Mouse (Mus musculus) cerebellum, adult 2 months (tissue): Measurements from ENCODE around the gene Mrps25. TPM values are rescaled to one million over a fixed set of nuclear protein-coding genes. Genes with fewer than 3 reads are reported as not detected.

Experiments
- DNase-seq, 2 experiments: peaks; one replicate each; pipeline ENCODE4 v3.0.0; 2021
- H3K27ac ChIP-seq: fragments of 200-500 bp; 2 replicates; pipeline ENCODE4 v1.5.1; 2012; ENCODE audit warnings: low read length, control low read depth, inconsistent platforms; ENCODE audit not compliant: insufficient read depth
- H3K27me3 ChIP-seq: fragments of 200-500 bp; 2 replicates; pipeline ENCODE4 v1.6.1; 2012; ENCODE audit warnings: inconsistent platforms, mild to moderate bottlenecking, low read length, moderate library complexity; ENCODE audit not compliant: control insufficient read depth, insufficient read depth
- H3K4me1 ChIP-seq: fragments of 200-500 bp; 2 replicates; pipeline ENCODE4 v1.6.1; 2011; ENCODE audit warnings: low read length; ENCODE audit not compliant: control insufficient read depth, insufficient read depth
- H3K4me3 ChIP-seq: fragments of 200-500 bp; replicated peaks from 2 replicates; pipeline ENCODE3; 2011; ENCODE audit warnings: mild to moderate bottlenecking, low read depth, low read length, control low read depth; ENCODE audit not compliant: insufficient read depth
- CTCF ChIP-seq: fragments of 200-500 bp; IDR thresholded peaks from 2 replicates; pipeline ENCODE4 v1.5.1; 2011; ENCODE audit warnings: low read depth, mild to moderate bottlenecking, control low read depth, low read length, moderate library complexity, borderline replicate concordance; ENCODE audit not compliant: insufficient read depth
- POLR2A ChIP-seq: fragments of 200-500 bp; IDR thresholded peaks from 2 replicates; pipeline ENCODE4 v1.6.1; 2011; ENCODE audit warnings: low read length, control low read depth, borderline replicate concordance; ENCODE audit not compliant: insufficient read depth
- WGBS: fragments of 180-500 bp; shearing (Covaris S2); methylation state at CpG from one replicate; pipeline ENCODE4 v1.1.7; 2018; 5-methylcytosine and 5-hydroxymethylcytosine counted together
- polyA plus RNA-seq: library from polyadenylated mRNA; depleted of rRNA; stranded (reverse); fragments of >200 nt; gene quantifications from 2 replicates; pipeline ENCODE4 v1.2.3, GENCODE M21; 2012; rRNA removed

Mrps25 gene
- 55.6 and 59.7 TPM in 2 replicates for polyA plus RNA-seq

- Histone ChIP-seq H3K27ac (peak within 1 kb of the TSS; percentile 71), H3K4me3 (peak within 1 kb of the TSS; percentile 96), H3K4me1 (no peaks in the 10 kb centered on the region), H3K27me3 (no peaks in the 10 kb centered on the region)
- WGBS = under 1% methylated on average over 42 of the region's 42 CpGs
- TF ChIP-seq CTCF (no peak), POLR2A (peak; percentile 97)
- DNase-seq = peak; percentile 80
Measured at GRCm38 (mm10) chr6:92183621-92184131, at the start of gene Mrps25. Mrps25 (minus strand) TSS chr6:92184033.

GRCm38 (mm10) chr6:92231762-92232161, 47.9 kb upstream of the Mrps25 start:
- WGBS = 61% methylated on average over 4 of the region's 4 CpGs
- no peak for DNase-seq
- Histone ChIP-seq H3K4me1 (peaks cover 4% of the 10 kb centered on the region), H3K27ac (no peak overlapping the region), H3K27me3 (no peaks in the 10 kb centered on the region; the same call in 1 of the 2 replicates), H3K4me3 (no peak overlapping the region)
- no peak for TF ChIP-seq CTCF
- TF ChIP-seq POLR2A = no peak

- Histone ChIP-seq H3K27ac (no peak overlapping the region), H3K4me1 (peaks cover 4% of the 10 kb centered on the region), H3K4me3 (no peak overlapping the region), H3K27me3 (no peaks in the 10 kb centered on the region; the same call in 1 of the 2 replicates)
- 68% methylated on average over 1 of the region's 1 CpGs for WGBS
- TF ChIP-seq POLR2A (no peak), CTCF (no peak)
- DNase-seq = no peak
Measured at GRCm38 (mm10) chr6:92231356-92231755, 47.5 kb upstream of the Mrps25 start.

- no peak for DNase-seq
- Histone ChIP-seq H3K4me1 (no peaks in the 10 kb centered on the region), H3K4me3 (no peak overlapping the region), H3K27me3 (no peaks in the 10 kb centered on the region; the same call in 1 of the 2 replicates), H3K27ac (no peak overlapping the region)
- no peak for TF ChIP-seq CTCF
- TF ChIP-seq POLR2A = no peak
- WGBS = 90% methylated on average over 2 of the region's 2 CpGs
Measured at GRCm38 (mm10) chr6:92229586-92229985, 45.8 kb upstream of the Mrps25 start.

- no peak overlapping the region for H3K27ac ChIP-seq
- no peak for DNase-seq
- H3K4me1 ChIP-seq = no peaks in the 10 kb centered on the region
- no peak overlapping the region for H3K4me3 ChIP-seq
- no peak for TF ChIP-seq CTCF
- no peak for TF ChIP-seq POLR2A
- no peaks in the 10 kb centered on the region; the same call in 1 of the 2 replicates for H3K27me3 ChIP-seq
Measured at GRCm38 (mm10) chr6:92229103-92229502, 45.3 kb upstream of the Mrps25 start.

GRCm38 (mm10) chr6:92224981-92225380, 41.1 kb upstream of the Mrps25 start:
- DNase-seq = no peak
- WGBS = 34% methylated on average over 1 of the region's 1 CpGs
- no peak for TF ChIP-seq POLR2A
- no peak for TF ChIP-seq CTCF
- no peak overlapping the region for H3K27ac ChIP-seq
- H3K4me1 ChIP-seq = no peaks in the 10 kb centered on the region
- no peak overlapping the region for H3K4me3 ChIP-seq
- no peaks in the 10 kb centered on the region; the same call in 1 of the 2 replicates for H3K27me3 ChIP-seq

GRCm38 (mm10) chr6:92222021-92222420, 38.2 kb upstream of the Mrps25 start:
- no peaks in the 10 kb centered on the region; the same call in 1 of the 2 replicates for H3K27me3 ChIP-seq
- no peak overlapping the region for H3K4me3 ChIP-seq
- no peak for DNase-seq
- no peak for TF ChIP-seq CTCF
- TF ChIP-seq POLR2A = no peak
- 68% methylated on average over 3 of the region's 3 CpGs for WGBS
- no peak overlapping the region for H3K27ac ChIP-seq
- no peaks in the 10 kb centered on the region for H3K4me1 ChIP-seq

- no peaks in the 10 kb centered on the region for H3K4me1 ChIP-seq
- no peak overlapping the region for H3K4me3 ChIP-seq
Measured at GRCm38 (mm10) chr6:92221604-92222003, 37.8 kb upstream of the Mrps25 start.

More at GRCm38 (mm10) chr6:92221604-92222003, 37.8 kb upstream of the Mrps25 start:
- no peak for DNase-seq
- no peak for TF ChIP-seq CTCF
- no peaks in the 10 kb centered on the region; the same call in 1 of the 2 replicates for H3K27me3 ChIP-seq
- no peak overlapping the region for H3K27ac ChIP-seq
- WGBS = 83% methylated on average over 6 of the region's 6 CpGs
